Mouse (Mus musculus) neural tube, embryonic 12.5 days (tissue): Measurements from ENCODE around the gene Pdgfc. TPM values are rescaled to one million over a fixed set of nuclear protein-coding genes. Genes with fewer than 3 reads are reported as not detected.

Experiments used
- ATAC-seq: fragments of 200-750 bp; cut with Nextera tagmentation; 2 replicates; pipeline ENCODE4 v1.8.0; 2017; ENCODE audit warnings: low read depth, mild to moderate bottlenecking, moderate TSS enrichment, moderate library complexity; ENCODE audit not compliant: low FRiP score
- H3K27ac ChIP-seq: fragments of 300-500 bp; sonication (generic); 2 replicates; pipeline ENCODE4 v1.5.1; 2016
- H3K27me3 ChIP-seq: fragments of 300-500 bp; sonication (generic); replicated peaks from 2 replicates; pipeline ENCODE4 v1.6.1; 2016; ENCODE audit warnings: mild to moderate bottlenecking
- H3K36me3 ChIP-seq: fragments of 300-500 bp; sonication (generic); 2 replicates; pipeline ENCODE4 v1.6.1; 2016; ENCODE audit warnings: mild to moderate bottlenecking
- H3K4me1 ChIP-seq: fragments of 300-500 bp; sonication (generic); 2 replicates; pipeline ENCODE4 v1.6.1; 2016
- H3K4me2 ChIP-seq: fragments of 300-500 bp; sonication (generic); replicated peaks from 2 replicates; pipeline ENCODE4 v1.6.1; 2016; ENCODE audit warnings: mild to moderate bottlenecking
- H3K4me3 ChIP-seq: fragments of 300-500 bp; sonication (generic); 2 replicates; pipeline ENCODE4 v1.5.1; 2016
- H3K9ac ChIP-seq: fragments of 300-500 bp; sonication (generic); 2 replicates; pipeline ENCODE4 v1.6.1; 2016; ENCODE audit warnings: mild to moderate bottlenecking
- H3K9me3 ChIP-seq: fragments of 300-500 bp; sonication (generic); 2 replicates; pipeline ENCODE4 v1.6.1; 2016; ENCODE audit warnings: mild to moderate bottlenecking
- WGBS: fragments of 180-500 bp; shearing (Covaris S2); methylation state at CpG from one replicate; pipeline ENCODE4 v1.1.7; 2016; 5-methylcytosine and 5-hydroxymethylcytosine counted together
- polyA plus RNA-seq: library from polyadenylated mRNA; unstranded; fragments of >200 nt; fragmentation: Nextera tagmentation; extraction: Ambion mirVana; gene quantifications from 2 replicates; pipeline ENCODE4 v1.2.1, GENCODE M21; 2016

Gene Pdgfc
- polyA plus RNA-seq = 10.4 and 10.5 TPM in 2 replicates

DNA sequence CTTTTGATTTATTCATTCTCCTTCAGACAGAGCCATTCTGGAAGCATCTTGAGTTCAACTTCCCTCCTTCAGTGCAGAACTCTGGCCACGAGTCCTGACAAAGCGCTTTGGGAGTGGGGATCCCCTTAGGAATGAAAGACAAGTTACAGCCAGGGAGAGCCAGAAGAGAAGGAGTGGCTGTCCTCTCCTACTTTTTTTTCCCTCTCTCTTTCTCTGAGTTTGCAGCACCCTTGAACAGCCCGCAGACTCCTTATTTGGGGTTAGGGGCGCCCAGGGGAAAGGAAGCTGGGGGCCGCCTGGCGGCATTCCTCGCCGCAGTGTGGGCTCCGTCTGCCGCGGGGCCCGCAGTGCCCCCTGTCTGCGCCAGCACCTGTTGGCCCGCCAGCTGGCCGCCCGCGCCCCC, at the start of gene Pdgfc:
Pdgfc (plus strand) TSS at position 266 of the 403 bp plus-strand sequence.
- Histone ChIP-seq H3K4me2 (peak within 1 kb of the TSS; percentile 87), H3K9me3 (no peaks in the 10 kb centered on the region), H3K9ac (peak within 1 kb of the TSS; percentile 70), H3K4me1 (peaks cover 7% of the 10 kb centered on the region; the same call in 1 of the 2 replicates), H3K27me3 (no peaks in the 10 kb centered on the region), H3K36me3 (no peaks in the 10 kb centered on the region), H3K27ac (no peak within 1 kb of the TSS), H3K4me3 (peak within 1 kb of the TSS; percentile 72)
- WGBS = 3% methylated on average over 14 of the region's 17 CpGs
- no peak; the same call in none of the 2 replicates for ATAC-seq

DNA sequence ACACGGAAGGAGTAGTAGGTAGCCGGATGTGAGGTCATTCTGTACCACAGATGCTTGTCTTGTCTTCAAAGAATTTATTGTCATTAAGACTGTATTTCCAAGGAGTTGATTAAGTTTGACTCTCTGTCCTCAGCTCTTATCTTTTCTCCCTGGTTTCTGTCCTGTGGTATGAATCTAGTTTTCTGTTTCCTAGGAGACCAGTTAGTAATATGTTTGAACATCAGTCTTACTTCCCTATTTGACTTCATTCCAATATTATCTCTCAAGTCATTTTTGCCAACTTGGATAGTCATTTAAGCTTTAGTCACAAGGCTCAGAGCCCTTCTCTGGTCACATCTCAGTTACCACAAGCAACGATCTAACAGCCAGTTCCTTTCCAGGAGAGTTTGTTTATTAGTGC, 27.0 kb upstream of the Pdgfc start:
- Histone ChIP-seq H3K27me3 (no peaks in the 10 kb centered on the region), H3K36me3 (no peaks in the 10 kb centered on the region), H3K27ac (no peak overlapping the region), H3K9ac (no peak overlapping the region), H3K4me2 (no peak overlapping the region), H3K4me3 (no peak overlapping the region), H3K4me1 (no peaks in the 10 kb centered on the region), H3K9me3 (no peaks in the 10 kb centered on the region)
- ATAC-seq = no peak
- 92% methylated on average over 3 of the region's 3 CpGs for WGBS

DNA sequence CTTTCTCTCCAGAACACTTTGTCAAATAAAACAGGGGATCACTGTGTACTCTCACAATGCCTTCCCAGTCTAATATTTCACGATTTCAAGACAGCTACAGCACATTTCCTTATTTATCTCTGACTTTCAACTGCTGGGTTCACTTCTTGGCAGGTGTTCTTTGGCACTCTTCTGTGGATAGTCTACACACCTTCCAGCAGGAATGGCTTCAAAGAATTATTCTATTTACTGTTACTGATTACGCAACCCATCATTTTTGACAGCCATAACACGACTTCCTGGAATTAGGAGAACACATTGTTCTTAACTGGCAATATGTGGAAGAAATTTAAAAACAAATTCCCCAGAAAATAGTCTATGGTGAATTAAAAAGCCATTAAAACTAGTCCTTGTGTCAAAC, 26.3 kb upstream of the Pdgfc start:
- Histone ChIP-seq H3K36me3 (no peaks in the 10 kb centered on the region), H3K27me3 (no peaks in the 10 kb centered on the region), H3K9me3 (no peaks in the 10 kb centered on the region), H3K9ac (no peak overlapping the region), H3K4me3 (no peak overlapping the region), H3K4me1 (no peaks in the 10 kb centered on the region), H3K27ac (no peak overlapping the region), H3K4me2 (no peak overlapping the region)
- ATAC-seq = no peak
- WGBS = 85% methylated on average over 3 of the region's 3 CpGs

DNA sequence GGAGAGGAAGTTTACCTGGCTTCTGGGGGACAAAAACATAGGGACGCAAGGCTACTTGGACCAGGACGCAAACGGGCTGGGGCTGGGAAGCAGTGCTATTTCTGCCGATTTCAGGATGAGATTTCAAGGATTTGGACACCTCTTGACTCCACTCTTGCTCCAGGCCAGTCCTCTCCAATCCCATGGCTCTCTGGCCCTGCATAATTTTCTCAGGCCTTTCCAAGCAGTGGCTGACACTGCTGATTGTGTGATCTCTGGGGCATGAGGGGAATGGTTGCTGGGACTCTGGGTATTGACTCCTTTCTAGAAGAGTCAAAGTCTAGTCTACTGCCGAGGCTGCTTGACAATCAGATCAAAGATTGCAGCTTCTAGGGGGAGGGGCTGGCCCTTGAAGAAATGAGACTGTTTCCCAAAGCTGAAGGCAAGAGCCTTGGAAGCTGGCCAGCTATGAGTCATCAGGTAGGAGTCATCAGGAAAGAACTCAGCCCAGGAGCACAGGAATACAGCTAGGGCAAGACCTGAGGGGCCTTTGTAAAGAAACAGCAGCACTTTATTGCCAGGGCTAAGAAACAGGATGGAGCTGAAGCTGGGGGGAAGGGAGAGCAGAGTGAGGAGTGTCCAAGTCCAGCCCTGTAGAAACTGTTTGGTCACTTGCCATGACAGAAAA, 18.7 kb upstream of the Pdgfc start:
- no peaks in the 10 kb centered on the region for H3K36me3 ChIP-seq
- 77% methylated on average over 5 of the region's 5 CpGs for WGBS
- no peaks in the 10 kb centered on the region for H3K9me3 ChIP-seq
- no peaks in the 10 kb centered on the region for H3K27me3 ChIP-seq
- no peak overlapping the region for H3K4me3 ChIP-seq
- H3K4me2 ChIP-seq = no peak overlapping the region
- no peak overlapping the region for H3K27ac ChIP-seq
- no peaks in the 10 kb centered on the region for H3K4me1 ChIP-seq
- ATAC-seq = no peak
- H3K9ac ChIP-seq = no peak overlapping the region

DNA sequence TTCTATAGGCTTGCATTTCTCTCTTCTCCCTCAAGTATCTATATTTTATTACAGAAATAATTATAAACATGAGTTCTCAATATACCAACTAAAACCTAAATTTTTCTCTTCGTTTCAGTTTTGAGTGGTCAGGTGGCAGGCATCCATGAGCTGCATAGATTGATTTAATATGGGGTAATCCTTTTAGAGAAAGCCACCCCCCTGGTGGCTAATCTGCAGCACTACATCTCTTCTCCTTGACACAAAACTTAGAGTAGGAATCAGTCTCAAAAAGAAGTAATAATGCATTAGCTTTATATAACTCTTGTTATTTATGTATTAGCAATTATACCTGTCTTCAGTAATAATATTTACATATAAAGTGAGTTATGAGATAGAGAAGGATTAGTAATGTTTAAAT, 16.2 kb upstream of the Pdgfc start:
- no peaks in the 10 kb centered on the region for H3K9me3 ChIP-seq
- H3K36me3 ChIP-seq = no peaks in the 10 kb centered on the region
- no peaks in the 10 kb centered on the region for H3K27me3 ChIP-seq
- H3K27ac ChIP-seq = no peak overlapping the region
- H3K4me1 ChIP-seq = no peaks in the 10 kb centered on the region
- H3K9ac ChIP-seq = no peak overlapping the region
- H3K4me3 ChIP-seq = no peak overlapping the region
- ATAC-seq = no peak
- no peak overlapping the region for H3K4me2 ChIP-seq
- 59% methylated on average over 1 of the region's 1 CpGs for WGBS

DNA sequence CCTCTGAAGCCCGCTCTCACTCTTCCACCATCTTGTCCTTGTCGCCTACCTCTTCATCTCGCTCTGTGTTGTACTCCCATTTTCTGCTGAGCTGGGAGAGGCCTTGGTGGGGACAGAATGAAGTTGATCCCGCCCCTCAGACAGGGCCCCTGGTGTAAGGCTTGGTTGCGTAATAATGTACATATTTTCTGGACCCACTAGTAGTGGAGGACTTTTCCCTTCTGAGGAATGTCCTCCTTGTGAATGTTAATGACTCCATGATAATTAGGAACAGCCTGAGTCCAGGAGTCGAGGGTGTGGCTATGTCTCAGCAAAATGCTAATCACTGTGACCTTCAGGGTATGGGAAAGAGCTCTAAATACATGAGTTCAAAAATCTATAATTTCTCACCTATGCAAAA, 14.4 kb upstream of the Pdgfc start:
- no peaks in the 10 kb centered on the region for H3K4me1 ChIP-seq
- H3K4me2 ChIP-seq = no peak overlapping the region
- 84% methylated on average over 6 of the region's 6 CpGs for WGBS
- H3K9ac ChIP-seq = no peak overlapping the region
- H3K27me3 ChIP-seq = no peaks in the 10 kb centered on the region
- no peak for ATAC-seq
- H3K4me3 ChIP-seq = no peak overlapping the region
- no peaks in the 10 kb centered on the region for H3K36me3 ChIP-seq
- no peaks in the 10 kb centered on the region for H3K9me3 ChIP-seq
- no peak overlapping the region for H3K27ac ChIP-seq

DNA sequence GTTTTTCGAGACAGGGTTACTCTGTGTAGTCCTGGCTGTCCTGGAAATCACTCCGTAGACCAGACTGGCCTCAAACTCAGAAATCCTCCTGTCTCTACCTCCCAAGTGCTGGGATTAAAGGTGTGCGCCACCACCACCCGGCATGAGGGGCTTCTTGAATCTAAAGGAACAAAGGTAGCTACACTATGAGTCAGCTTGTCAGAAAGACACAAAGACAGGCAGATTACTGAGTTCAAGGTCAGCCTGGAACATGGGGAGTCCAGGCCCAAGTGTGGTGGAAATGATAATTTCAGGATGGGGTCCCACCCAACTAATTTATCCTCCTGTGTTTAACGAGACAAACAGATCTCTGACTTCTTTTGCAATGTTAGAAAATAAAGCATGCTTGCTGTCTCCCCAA, 13.9 kb upstream of the Pdgfc start:
- Histone ChIP-seq H3K36me3 (no peaks in the 10 kb centered on the region), H3K9me3 (no peaks in the 10 kb centered on the region), H3K4me1 (no peaks in the 10 kb centered on the region), H3K4me2 (no peak overlapping the region), H3K27me3 (no peaks in the 10 kb centered on the region), H3K4me3 (no peak overlapping the region), H3K27ac (no peak overlapping the region), H3K9ac (no peak overlapping the region)
- 80% methylated on average over 5 of the region's 5 CpGs for WGBS
- ATAC-seq = no peak

DNA sequence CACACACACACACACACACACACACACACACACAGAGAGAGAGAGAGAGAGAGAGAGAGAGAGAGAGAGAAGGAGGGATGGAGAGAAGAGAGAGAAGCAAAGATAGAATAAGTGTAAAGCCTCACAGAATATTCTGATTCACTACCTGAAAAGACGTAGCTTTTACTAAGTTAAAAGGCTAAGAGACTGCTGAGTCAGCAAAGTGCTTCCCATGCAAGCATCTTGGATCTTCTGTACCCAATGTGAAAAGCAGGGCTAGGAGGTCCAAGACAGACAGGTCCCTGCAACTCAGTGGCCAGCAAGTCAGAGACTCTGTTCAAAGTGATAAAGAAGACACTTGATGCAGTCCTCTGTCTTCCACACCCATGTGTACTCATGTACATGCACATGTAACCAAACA, 13.4 kb upstream of the Pdgfc start:
- no peaks in the 10 kb centered on the region for H3K4me1 ChIP-seq
- H3K4me2 ChIP-seq = no peak overlapping the region
- no peak overlapping the region for H3K27ac ChIP-seq
- H3K9me3 ChIP-seq = no peaks in the 10 kb centered on the region
- ATAC-seq = no peak
- no peaks in the 10 kb centered on the region for H3K36me3 ChIP-seq
- no peak overlapping the region for H3K4me3 ChIP-seq
- no peaks in the 10 kb centered on the region for H3K27me3 ChIP-seq
- WGBS = 73% methylated on average over 1 of the region's 1 CpGs
- H3K9ac ChIP-seq = no peak overlapping the region

DNA sequence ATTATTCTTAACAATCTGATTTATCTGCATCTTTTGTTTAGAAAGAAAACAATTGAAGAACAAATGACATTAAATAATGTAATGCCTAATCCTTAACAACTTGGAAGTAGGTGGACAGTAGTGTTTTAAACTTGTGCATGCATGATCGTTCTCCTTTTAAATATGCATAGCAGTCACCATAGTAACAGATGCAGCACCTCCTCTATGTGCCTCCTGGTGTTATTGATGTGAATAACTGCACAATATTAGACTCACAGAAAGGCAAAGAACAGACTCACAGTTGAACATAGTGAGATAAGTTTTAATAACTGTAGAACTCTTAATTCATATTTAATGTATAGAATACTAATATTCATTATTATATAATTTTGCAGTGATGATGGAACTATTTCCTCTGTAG, 12.6 kb upstream of the Pdgfc start:
- H3K27ac ChIP-seq = no peak overlapping the region
- no peaks in the 10 kb centered on the region for H3K36me3 ChIP-seq
- H3K4me1 ChIP-seq = no peaks in the 10 kb centered on the region
- H3K4me2 ChIP-seq = no peak overlapping the region
- peak; percentile 39; the same call in 1 of the 2 replicates for ATAC-seq
- no peak overlapping the region for H3K4me3 ChIP-seq
- no peaks in the 10 kb centered on the region for H3K27me3 ChIP-seq
- 33% methylated on average over 1 of the region's 1 CpGs for WGBS
- H3K9ac ChIP-seq = no peak overlapping the region
- H3K9me3 ChIP-seq = no peaks in the 10 kb centered on the region

DNA sequence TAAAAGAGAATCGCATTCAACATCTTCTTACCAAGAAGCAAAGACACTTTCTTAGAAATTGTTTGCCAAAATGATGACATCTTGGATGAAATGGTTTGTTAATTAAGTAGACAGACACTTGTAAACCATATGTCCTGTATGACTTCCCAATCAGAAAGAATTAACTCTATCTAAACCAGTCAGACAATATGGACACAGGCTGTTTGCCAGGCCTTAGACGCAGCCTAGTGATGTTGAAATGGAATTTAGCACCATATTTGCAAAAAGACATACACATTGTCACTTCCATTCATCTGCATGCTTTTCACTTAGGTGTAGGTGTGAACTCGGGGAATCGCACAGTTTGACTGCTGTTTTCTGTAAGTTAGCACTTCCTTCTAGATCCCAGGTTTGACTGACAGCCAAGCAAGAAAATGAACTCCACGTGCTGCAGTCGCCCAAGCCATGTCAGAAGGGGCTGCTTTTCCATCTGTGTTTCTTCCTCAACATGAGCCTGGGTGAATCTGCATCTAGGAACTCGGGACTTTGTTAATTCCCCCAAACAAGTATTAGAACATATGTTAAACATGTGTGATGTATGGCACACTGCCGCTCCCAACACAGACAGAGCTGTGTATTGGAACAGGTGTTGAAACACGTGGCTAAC, 10.5 kb upstream of the Pdgfc start:
- Histone ChIP-seq H3K27ac (no peak overlapping the region), H3K4me3 (no peak overlapping the region), H3K27me3 (no peaks in the 10 kb centered on the region), H3K4me1 (no peaks in the 10 kb centered on the region), H3K4me2 (no peak overlapping the region), H3K36me3 (no peaks in the 10 kb centered on the region), H3K9ac (no peak overlapping the region), H3K9me3 (no peaks in the 10 kb centered on the region)
- ATAC-seq = no peak
- WGBS = 81% methylated on average over 9 of the region's 9 CpGs

DNA sequence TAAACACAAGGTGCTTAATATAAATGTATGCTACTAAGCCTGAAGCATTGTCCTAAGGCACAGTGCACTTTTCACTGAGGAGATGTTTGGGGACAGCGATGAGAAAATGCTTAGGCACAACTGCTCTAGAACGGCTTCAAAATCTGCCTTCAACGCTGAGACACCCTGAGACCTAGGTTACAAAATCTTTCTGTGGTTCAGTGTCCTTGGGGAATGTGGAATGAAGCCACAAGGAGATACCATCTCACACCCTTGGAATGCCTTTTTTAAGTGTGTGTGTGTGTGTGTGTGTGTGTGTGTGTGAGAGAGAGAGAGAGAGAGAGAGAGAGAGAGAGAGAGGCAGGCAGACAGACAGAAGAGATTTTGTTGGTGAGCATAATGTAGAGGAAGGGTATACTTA, 7.9 kb upstream of the Pdgfc start:
- no peak overlapping the region for H3K4me3 ChIP-seq
- H3K9ac ChIP-seq = no peak overlapping the region
- H3K36me3 ChIP-seq = no peaks in the 10 kb centered on the region
- no peak overlapping the region for H3K4me2 ChIP-seq
- no peak overlapping the region for H3K27ac ChIP-seq
- H3K27me3 ChIP-seq = no peaks in the 10 kb centered on the region
- no peaks in the 10 kb centered on the region for H3K9me3 ChIP-seq
- H3K4me1 ChIP-seq = no peaks in the 10 kb centered on the region
- no peak for ATAC-seq
- WGBS = 84% methylated on average over 3 of the region's 3 CpGs

DNA sequence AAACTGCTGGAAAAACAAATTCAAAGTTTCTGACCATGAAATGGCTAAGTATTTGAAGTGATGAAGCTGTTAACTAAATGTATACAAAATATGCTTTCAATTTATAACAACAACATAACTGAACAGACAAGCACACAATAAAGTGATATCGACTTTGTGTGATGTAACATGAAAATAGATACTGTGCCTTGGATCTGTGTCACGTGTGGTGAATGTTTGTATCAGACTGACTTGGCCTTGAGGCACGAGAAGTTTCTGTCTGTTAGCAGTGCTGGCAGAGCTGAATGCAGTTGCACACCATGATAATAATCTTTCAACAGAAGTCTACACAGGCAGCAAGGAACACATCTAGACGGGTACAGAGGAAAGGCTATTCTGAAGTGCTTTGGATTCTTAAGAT, 6.9 kb upstream of the Pdgfc start:
- Histone ChIP-seq H3K4me3 (no peak overlapping the region), H3K36me3 (no peaks in the 10 kb centered on the region), H3K27ac (no peak overlapping the region), H3K27me3 (no peaks in the 10 kb centered on the region), H3K9ac (no peak overlapping the region), H3K4me2 (no peak overlapping the region), H3K4me1 (no peaks in the 10 kb centered on the region), H3K9me3 (no peaks in the 10 kb centered on the region)
- WGBS = 83% methylated on average over 4 of the region's 4 CpGs
- no peak for ATAC-seq

DNA sequence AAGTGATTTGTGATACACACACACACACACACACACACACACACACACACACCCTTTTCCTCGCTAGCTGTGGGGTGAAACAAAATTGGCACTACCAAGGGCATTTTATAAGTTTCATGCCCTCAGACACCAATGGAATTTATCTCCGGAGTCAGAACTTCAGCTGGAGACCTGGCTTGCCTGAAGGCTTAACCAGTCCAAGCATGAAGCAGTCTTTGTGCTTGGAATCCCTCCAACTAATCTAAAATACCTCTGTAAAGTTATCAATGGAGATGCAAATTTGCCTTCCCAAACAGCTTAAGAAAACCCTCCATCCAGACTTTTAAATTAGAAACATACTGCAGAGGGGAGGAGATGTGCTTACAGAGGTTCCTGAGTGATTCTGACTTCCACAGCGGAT, 6.3 kb upstream of the Pdgfc start:
- 86% methylated on average over 3 of the region's 3 CpGs for WGBS
- H3K9ac ChIP-seq = no peak overlapping the region

More for the DNA sequence above, 6.3 kb upstream of the Pdgfc start:
- no peaks in the 10 kb centered on the region for H3K36me3 ChIP-seq
- H3K27ac ChIP-seq = no peak overlapping the region
- H3K27me3 ChIP-seq = no peaks in the 10 kb centered on the region
- H3K4me3 ChIP-seq = no peak overlapping the region
- no peaks in the 10 kb centered on the region for H3K4me1 ChIP-seq
- H3K4me2 ChIP-seq = no peak overlapping the region
- ATAC-seq = no peak
- H3K9me3 ChIP-seq = no peaks in the 10 kb centered on the region
